Mouse (Mus musculus): ENCODE measurements at regions not wholly inside any gene's neighbourhood (a gene's known extent, or its start where the extent isn't known, plus 50 kb on each side); places are given as distances from the start of the nearest gene placed in this dataset.

DNA sequence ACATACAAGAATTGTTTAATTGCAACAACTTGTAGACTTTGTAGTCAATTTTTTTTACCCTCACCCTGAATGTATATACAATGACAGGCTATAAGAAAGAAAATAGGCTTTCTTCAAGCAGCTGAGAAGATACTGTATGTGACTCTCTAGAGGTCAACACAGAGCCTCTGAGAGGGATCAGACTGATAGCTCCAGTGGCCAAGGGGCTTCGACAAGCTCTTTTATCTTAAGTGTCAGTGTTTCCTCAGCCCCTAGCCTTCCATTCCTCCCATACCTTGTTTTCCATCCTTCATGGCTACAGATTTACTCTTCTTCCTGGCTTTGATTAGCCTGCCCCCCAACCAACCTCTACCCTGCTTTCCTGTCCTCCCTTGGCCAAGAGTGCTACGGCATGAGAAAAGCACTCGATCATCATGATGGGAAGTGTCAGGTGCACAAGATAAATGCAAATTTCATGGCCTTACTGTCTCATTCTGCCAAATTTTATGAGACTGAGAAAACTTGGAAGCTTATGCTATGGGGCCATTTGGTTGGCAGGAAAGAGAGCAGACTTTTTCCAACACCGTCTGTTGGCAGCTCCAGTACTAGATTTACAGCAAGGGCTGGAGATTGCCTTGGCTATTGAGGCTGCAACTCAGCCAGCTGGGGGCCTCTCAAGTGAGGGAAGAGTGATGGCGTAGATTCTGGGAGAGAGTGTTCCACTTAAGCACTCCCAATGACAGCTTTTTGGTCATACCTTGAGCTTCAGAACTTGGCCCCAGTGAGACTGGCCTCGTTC, 484.3 kb upstream of the Etaa1 start:
- Histone ChIP-seq H3K27ac (ENCODE audit: insufficient read depth, low read depth, low read length, poor library complexity, severe bottlenecking) (no peak overlapping the region), H3K9me3 (ENCODE audit: control insufficient read depth, insufficient read depth, low read depth, low read length) (no peaks in the 10 kb centered on the region), H3K36me3 (ENCODE audit: control insufficient read depth, insufficient read depth, low read length, poor library complexity, severe bottlenecking) (no peaks in the 10 kb centered on the region), H3K4me1 (ENCODE audit: control insufficient read depth in 2 of 2, insufficient read depth in 2 of 2, low read length in 2 of 2, poor library complexity in 1 of 2) (no peaks in the 10 kb centered on the region), H3K4me3 (ENCODE audit: insufficient read depth in 1 of 2, low read depth in 1 of 2, low read length in 2 of 2, poor library complexity in 1 of 2, severe bottlenecking in 1 of 2) (no peak overlapping the region), H3K9ac (ENCODE audit: insufficient read depth, low read depth, low read length, poor library complexity, severe bottlenecking) (no peak overlapping the region)
- DNase-seq (ENCODE audit: low read depth, low spot score), result no peak
- no peak for TF ChIP-seq HCFC1 (IDR thresholded peaks at IDR 0.05; ENCODE audit: borderline replicate concordance, insufficient read depth, low read length)
- TF ChIP-seq ZNF384 (IDR thresholded peaks at IDR 0.05; ENCODE audit: low read depth, low read length), result no peak
- TF ChIP-seq ZC3H11A (IDR thresholded peaks at IDR 0.05; ENCODE audit: borderline replicate concordance, low read depth, low read length), result no peak
- TF ChIP-seq MAFK (IDR thresholded peaks at IDR 0.05; ENCODE audit: insufficient read depth, low read depth, low read length), result no peak
- no peak for TF ChIP-seq CHD2 (IDR thresholded peaks at IDR 0.05; ENCODE audit: low read depth, low read length)
- in situ Hi-C loops (cut with MboI; ENCODE audit: low sequenced_read_pairs in 2 of 2, unreplicated experiment in 2 of 2), result no loop called here

DNA sequence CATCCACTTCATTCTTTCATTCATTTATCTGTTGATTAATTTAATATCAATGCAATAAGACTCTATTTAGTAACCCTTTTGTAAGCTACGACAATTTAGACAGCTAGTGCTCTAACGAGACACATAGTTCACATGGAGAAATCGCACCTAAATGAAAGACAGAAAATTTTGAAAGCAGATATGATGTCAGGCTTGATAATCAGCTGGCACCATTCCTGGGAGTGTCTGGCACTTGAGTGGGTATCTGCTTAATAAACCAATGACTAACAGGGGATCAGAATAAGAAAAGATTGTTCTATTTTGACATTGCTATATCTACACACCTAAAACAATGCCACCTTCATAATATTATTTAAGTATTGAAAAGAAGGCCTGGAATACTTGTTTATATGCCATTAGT, 467.4 kb upstream of the Etaa1 start:
- no peak overlapping the region for H3K9ac ChIP-seq (ENCODE audit: insufficient read depth, low read depth, low read length, poor library complexity, severe bottlenecking)
- no peak overlapping the region for H3K4me3 ChIP-seq (ENCODE audit: insufficient read depth in 1 of 2, low read depth in 1 of 2, low read length in 2 of 2, poor library complexity in 1 of 2, severe bottlenecking in 1 of 2)
- no peak for DNase-seq (ENCODE audit: low read depth, low spot score)
- TF ChIP-seq ZC3H11A (IDR thresholded peaks at IDR 0.05; ENCODE audit: borderline replicate concordance, low read depth, low read length) (no peak), MAFK (IDR thresholded peaks at IDR 0.05; ENCODE audit: insufficient read depth, low read depth, low read length) (no peak), HCFC1 (IDR thresholded peaks at IDR 0.05; ENCODE audit: borderline replicate concordance, insufficient read depth, low read length) (no peak)
- H3K27ac ChIP-seq (ENCODE audit: insufficient read depth, low read depth, low read length, poor library complexity, severe bottlenecking), result no peak overlapping the region
- H3K9me3 ChIP-seq (ENCODE audit: control insufficient read depth, insufficient read depth, low read depth, low read length), result no peaks in the 10 kb centered on the region
- no peaks in the 10 kb centered on the region for H3K4me1 ChIP-seq (ENCODE audit: control insufficient read depth in 2 of 2, insufficient read depth in 2 of 2, low read length in 2 of 2, poor library complexity in 1 of 2)
- in situ Hi-C loops (cut with MboI; ENCODE audit: low sequenced_read_pairs in 2 of 2, unreplicated experiment in 2 of 2), result no loop called here
- H3K36me3 ChIP-seq (ENCODE audit: control insufficient read depth, insufficient read depth, low read length, poor library complexity, severe bottlenecking), result no peaks in the 10 kb centered on the region

DNA sequence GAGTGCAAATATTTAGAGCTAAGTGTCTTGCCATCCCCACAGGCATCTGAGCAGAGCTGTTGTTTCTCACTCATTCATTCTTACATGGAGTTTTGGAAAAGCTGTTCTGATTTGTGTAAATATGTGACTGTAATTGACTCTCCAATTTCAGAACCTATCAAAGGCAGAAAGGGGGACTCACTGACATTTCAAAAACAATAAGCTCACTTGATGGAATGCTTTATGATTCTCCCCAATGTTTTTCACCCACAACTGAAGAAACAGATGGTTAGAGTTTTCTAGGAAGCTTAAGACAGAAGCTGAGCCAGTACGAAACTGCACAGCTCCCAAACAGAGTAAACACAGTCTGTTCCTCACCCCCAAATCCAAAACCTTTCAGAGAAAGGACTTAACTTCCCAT, 460.1 kb upstream of the Etaa1 start:
- Histone ChIP-seq H3K9me3 (ENCODE audit: control insufficient read depth, insufficient read depth, low read depth, low read length) (no peaks in the 10 kb centered on the region), H3K4me3 (ENCODE audit: insufficient read depth in 1 of 2, low read depth in 1 of 2, low read length in 2 of 2, poor library complexity in 1 of 2, severe bottlenecking in 1 of 2) (no peak overlapping the region), H3K4me1 (ENCODE audit: control insufficient read depth in 2 of 2, insufficient read depth in 2 of 2, low read length in 2 of 2, poor library complexity in 1 of 2) (no peaks in the 10 kb centered on the region), H3K9ac (ENCODE audit: insufficient read depth, low read depth, low read length, poor library complexity, severe bottlenecking) (no peak overlapping the region), H3K36me3 (ENCODE audit: control insufficient read depth, insufficient read depth, low read length, poor library complexity, severe bottlenecking) (no peaks in the 10 kb centered on the region), H3K27ac (ENCODE audit: insufficient read depth, low read depth, low read length, poor library complexity, severe bottlenecking) (no peak overlapping the region)
- TF ChIP-seq HCFC1 (IDR thresholded peaks at IDR 0.05; ENCODE audit: borderline replicate concordance, insufficient read depth, low read length) (no peak), MAFK (IDR thresholded peaks at IDR 0.05; ENCODE audit: insufficient read depth, low read depth, low read length) (no peak), ZNF384 (IDR thresholded peaks at IDR 0.05; ENCODE audit: low read depth, low read length) (no peak), CHD2 (IDR thresholded peaks at IDR 0.05; ENCODE audit: low read depth, low read length) (no peak), ZC3H11A (IDR thresholded peaks at IDR 0.05; ENCODE audit: borderline replicate concordance, low read depth, low read length) (no peak)
- in situ Hi-C loops (cut with MboI; ENCODE audit: low sequenced_read_pairs in 2 of 2, unreplicated experiment in 2 of 2), result no loop called here
- DNase-seq (ENCODE audit: low read depth, low spot score), result no peak

DNA sequence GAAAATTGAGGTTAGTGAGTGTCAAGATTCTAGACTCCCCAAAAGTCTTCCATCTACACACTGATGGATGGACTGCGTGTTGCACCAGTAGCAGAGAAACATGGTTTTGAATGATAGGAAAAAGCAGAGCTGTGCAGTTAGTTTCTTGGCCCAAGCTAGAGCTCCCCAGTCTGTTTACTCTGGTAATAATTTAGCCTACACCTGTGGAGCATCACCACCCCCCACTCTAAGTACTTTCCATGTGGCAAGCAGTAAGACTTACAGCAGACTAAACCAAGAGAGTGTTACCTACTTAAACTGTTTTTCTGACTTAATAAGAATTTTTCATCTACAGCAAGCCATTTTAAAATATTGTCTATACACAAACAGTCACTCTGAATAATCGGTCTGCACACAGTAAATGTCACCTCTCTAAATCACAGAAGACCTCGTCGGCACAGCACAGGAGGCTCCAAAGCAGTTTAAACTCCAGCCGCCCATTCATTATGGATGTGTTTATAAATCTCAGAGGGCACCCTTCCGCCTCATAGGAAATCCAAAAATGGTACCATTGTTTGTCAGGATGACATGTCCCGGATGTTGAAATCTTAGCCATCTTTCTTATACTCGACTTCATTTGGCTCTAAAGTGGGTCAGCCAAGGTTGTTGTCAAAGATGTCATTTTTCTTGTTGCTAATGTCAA, 454.5 kb upstream of the Etaa1 start:
- in situ Hi-C loops (cut with MboI; ENCODE audit: low sequenced_read_pairs in 2 of 2, unreplicated experiment in 2 of 2), result no loop called here
- no peak overlapping the region for H3K4me3 ChIP-seq (ENCODE audit: insufficient read depth in 1 of 2, low read depth in 1 of 2, low read length in 2 of 2, poor library complexity in 1 of 2, severe bottlenecking in 1 of 2)
- no peak overlapping the region for H3K27ac ChIP-seq (ENCODE audit: insufficient read depth, low read depth, low read length, poor library complexity, severe bottlenecking)
- H3K4me1 ChIP-seq (ENCODE audit: control insufficient read depth in 2 of 2, insufficient read depth in 2 of 2, low read length in 2 of 2, poor library complexity in 1 of 2), result no peaks in the 10 kb centered on the region
- no peaks in the 10 kb centered on the region for H3K9me3 ChIP-seq (ENCODE audit: control insufficient read depth, insufficient read depth, low read depth, low read length)
- H3K36me3 ChIP-seq (ENCODE audit: control insufficient read depth, insufficient read depth, low read length, poor library complexity, severe bottlenecking), result no peaks in the 10 kb centered on the region
- no peak overlapping the region for H3K9ac ChIP-seq (ENCODE audit: insufficient read depth, low read depth, low read length, poor library complexity, severe bottlenecking)
- DNase-seq (ENCODE audit: low read depth, low spot score), result no peak
- no peak for TF ChIP-seq ZC3H11A (IDR thresholded peaks at IDR 0.05; ENCODE audit: borderline replicate concordance, low read depth, low read length)
- no peak for TF ChIP-seq ZNF384 (IDR thresholded peaks at IDR 0.05; ENCODE audit: low read depth, low read length)
- TF ChIP-seq CHD2 (IDR thresholded peaks at IDR 0.05; ENCODE audit: low read depth, low read length), result no peak
- no peak for TF ChIP-seq MAFK (IDR thresholded peaks at IDR 0.05; ENCODE audit: insufficient read depth, low read depth, low read length)
- TF ChIP-seq HCFC1 (IDR thresholded peaks at IDR 0.05; ENCODE audit: borderline replicate concordance, insufficient read depth, low read length), result no peak

Measured in ES-E14 (cell line).